Mouse (Mus musculus) lung, postnatal 0 days (tissue): ENCODE measurements around the gene Jade1. TPM values are rescaled to one million over a fixed set of nuclear protein-coding genes. Genes with fewer than 3 reads are reported as not detected.
A peak's percentile ranks its signal among the peaks of the same experiment; 100 is the strongest.

ENCODE experiments used
- ATAC-seq: fragments of 200-750 bp; cut with Nextera tagmentation; 2 replicates; pipeline ENCODE4 v1.8.0; 2017; ENCODE audit warnings: moderate library complexity
- DNase-seq: peaks from one replicate; pipeline ENCODE4 v3.0.0-alpha.2; 2016; ENCODE audit warnings: low spot score
- H3K27ac ChIP-seq: fragments of 300-500 bp; sonication (generic); 2 replicates; pipeline ENCODE4 v1.5.1; 2014; ENCODE audit warnings: antibody characterized with exemption, mild to moderate bottlenecking, low read length, mixed read lengths
- H3K27me3 ChIP-seq: fragments of 300-500 bp; sonication (generic); replicated peaks from 2 replicates; pipeline ENCODE4 v1.6.1; 2014; ENCODE audit warnings: low read length, mixed read lengths; ENCODE audit not compliant: insufficient read depth
- H3K36me3 ChIP-seq: fragments of 300-500 bp; sonication (generic); 2 replicates; pipeline ENCODE4 v1.6.1; 2014; ENCODE audit warnings: low read length, mixed read lengths; ENCODE audit not compliant: insufficient read depth
- H3K4me1 ChIP-seq: fragments of 300-500 bp; sonication (generic); 2 replicates; pipeline ENCODE4 v1.6.1; 2014; ENCODE audit warnings: antibody characterized with exemption, low read depth, low read length, mixed read lengths; ENCODE audit not compliant: insufficient read depth
- H3K4me2 ChIP-seq: fragments of 300-500 bp; sonication (generic); replicated peaks from 2 replicates; pipeline ENCODE4 v1.6.1; 2014; ENCODE audit warnings: low read depth, mild to moderate bottlenecking, low read length, moderate library complexity, mixed read lengths
- H3K4me3 ChIP-seq: fragments of 300-500 bp; sonication (generic); 2 replicates; pipeline ENCODE4 v1.5.1; 2014; ENCODE audit warnings: low read depth, low read length
- H3K9ac ChIP-seq: fragments of 300-500 bp; sonication (generic); replicated peaks from 2 replicates; pipeline ENCODE4 v1.6.1; 2014; ENCODE audit warnings: low read depth, mild to moderate bottlenecking
- H3K9me3 ChIP-seq: fragments of 300-500 bp; sonication (generic); 2 replicates; pipeline ENCODE4 v1.6.1; 2016; ENCODE audit warnings: low read length, mixed read lengths
- CTCF ChIP-seq: IDR thresholded peaks from 2 replicates; pipeline ENCODE4 v1.5.1; 2016; ENCODE audit warnings: antibody characterized with exemption, mild to moderate bottlenecking
- EP300 ChIP-seq: IDR thresholded peaks from 2 replicates; pipeline ENCODE4 v1.6.1; 2016; ENCODE audit warnings: antibody characterized with exemption, mild to moderate bottlenecking, control low read depth
- WGBS: fragments of 180-500 bp; shearing (Covaris S2); extraction: QIAGEN DNeasy Blood & Tissue Kit; methylation state at CpG from one replicate; pipeline ENCODE4 v1.1.7; 2014; 5-methylcytosine and 5-hydroxymethylcytosine counted together
- polyA plus RNA-seq: library from polyadenylated mRNA; unstranded; fragments of >200 nt; fragmentation: Nextera tagmentation; extraction: Ambion mirVana; gene quantifications from 2 replicates; pipeline ENCODE4 v1.2.1, GENCODE M21; 2015

Gene Jade1
- polyA plus RNA-seq, 1 experiment from 2014 or later, result 6.0 TPM

DNA sequence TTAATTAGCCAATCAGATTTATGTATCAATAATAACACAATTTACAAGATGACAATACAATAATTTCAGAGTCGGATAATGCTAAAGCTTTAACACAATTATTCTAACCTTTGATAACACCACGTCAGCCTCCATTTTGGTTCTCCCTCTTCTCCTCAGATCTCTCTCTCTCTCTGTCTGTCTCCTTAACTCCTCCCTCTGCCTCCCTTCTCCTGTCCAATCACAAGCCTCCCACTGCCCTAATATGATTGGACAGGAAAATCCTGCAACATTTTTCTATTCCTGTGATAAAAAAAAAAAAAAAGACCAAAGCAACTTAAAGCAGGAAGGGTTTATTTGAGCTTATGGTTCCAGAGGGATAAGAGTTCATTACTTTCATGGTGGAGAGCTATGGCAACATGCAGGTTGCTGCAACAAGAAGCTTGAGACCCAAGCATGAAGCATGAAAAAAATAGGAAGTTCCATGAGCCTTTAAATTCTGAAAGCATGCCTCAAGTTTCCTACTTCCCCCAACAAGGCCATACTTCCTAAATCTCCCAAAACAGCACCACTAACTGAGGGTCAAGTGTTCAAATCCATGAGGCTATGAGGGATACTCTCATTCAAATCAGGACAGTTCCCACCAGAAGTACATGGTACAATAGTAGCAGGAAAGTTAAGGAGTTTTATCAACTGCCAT lies 27.1 kb upstream of the Jade1 start:
- WGBS, result 93% methylated on average over 2 of the region's 2 CpGs
- H3K9ac ChIP-seq, result no peak overlapping the region

DNA sequence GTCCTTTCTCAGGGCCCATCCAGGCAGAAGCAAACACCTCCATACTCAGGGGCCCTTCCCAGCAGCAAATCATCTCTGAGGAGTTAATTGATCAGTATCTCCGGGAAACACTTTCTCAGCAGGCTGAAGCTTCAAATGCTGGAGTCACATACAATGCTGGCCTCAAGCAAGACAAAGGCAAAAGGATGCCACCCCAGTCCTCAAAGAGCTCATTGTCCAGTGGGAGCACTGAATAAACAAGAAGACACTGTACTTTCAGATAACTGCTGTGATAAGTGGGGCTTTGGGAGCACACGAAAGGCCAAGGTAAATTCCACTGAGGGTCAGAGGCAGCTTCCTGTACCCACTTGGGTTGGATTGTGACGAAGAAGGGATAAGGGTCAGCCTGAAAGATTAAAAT lies 25.4 kb upstream of the Jade1 start:
- H3K27ac ChIP-seq, result no peak overlapping the region
- H3K4me1 ChIP-seq, result no peaks in the 10 kb centered on the region
- DNase-seq, result no peak
- TF ChIP-seq EP300 (no peak), CTCF (no peak)
- H3K9me3 ChIP-seq, result no peaks in the 10 kb centered on the region
- ATAC-seq, result no peak
- 60% methylated on average over 3 of the region's 3 CpGs for WGBS
- H3K36me3 ChIP-seq, result no peaks in the 10 kb centered on the region
- H3K9ac ChIP-seq, result no peak overlapping the region
- H3K4me3 ChIP-seq, result no peak overlapping the region
- H3K4me2 ChIP-seq, result no peak overlapping the region
- H3K27me3 ChIP-seq, result no peaks in the 10 kb centered on the region

More for the DNA sequence above, 27.1 kb upstream of the Jade1 start:
- TF ChIP-seq EP300 (no peak), CTCF (no peak)
- Histone ChIP-seq H3K4me3 (no peak overlapping the region), H3K4me2 (no peak overlapping the region), H3K36me3 (no peaks in the 10 kb centered on the region), H3K27me3 (no peaks in the 10 kb centered on the region), H3K27ac (no peak overlapping the region), H3K9me3 (no peaks in the 10 kb centered on the region), H3K4me1 (no peaks in the 10 kb centered on the region)
- DNase-seq, result no peak
- ATAC-seq, result no peak

DNA sequence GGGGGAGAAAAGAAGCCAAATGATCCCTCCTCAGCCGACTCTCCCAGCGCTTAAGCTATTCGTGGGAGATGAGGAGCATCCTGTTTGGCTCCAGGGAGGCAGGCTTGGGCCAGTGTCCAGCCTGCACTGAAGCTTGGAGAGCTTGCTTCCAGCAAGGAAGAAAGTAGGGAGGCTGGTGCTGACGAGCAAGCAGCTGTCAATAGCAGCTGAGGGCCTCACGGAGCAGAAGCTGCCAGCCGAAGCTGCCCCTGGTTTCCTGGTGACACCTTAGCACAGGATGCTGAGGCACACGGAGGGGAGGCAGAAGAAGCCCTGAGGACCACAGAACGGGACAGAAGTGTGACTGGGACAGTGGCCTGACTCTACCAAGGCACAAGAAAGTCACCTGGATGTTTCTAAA lies 24.0 kb upstream of the Jade1 start:
- H3K27me3 ChIP-seq, result no peaks in the 10 kb centered on the region
- H3K4me1 ChIP-seq, result no peaks in the 10 kb centered on the region
- no peak for TF ChIP-seq CTCF
- no peak for TF ChIP-seq EP300
- no peak for ATAC-seq
- H3K36me3 ChIP-seq, result no peaks in the 10 kb centered on the region
- WGBS, result 5% methylated on average over 8 of the region's 8 CpGs
- no peak overlapping the region for H3K9ac ChIP-seq
- no peak overlapping the region for H3K4me2 ChIP-seq
- H3K9me3 ChIP-seq, result no peaks in the 10 kb centered on the region
- no peak overlapping the region for H3K27ac ChIP-seq
- DNase-seq, result no peak
- H3K4me3 ChIP-seq, result no peak overlapping the region

- H3K27ac ChIP-seq, result no peak overlapping the region
- no peak overlapping the region for H3K4me3 ChIP-seq
- ATAC-seq (no peak), DNase-seq (peak; percentile 9)
- TF ChIP-seq CTCF (no peak), EP300 (no peak)
- WGBS, result 36% methylated on average over 12 of the region's 12 CpGs
- H3K9me3 ChIP-seq, result no peaks in the 10 kb centered on the region
- H3K9ac ChIP-seq, result no peak overlapping the region
- no peak overlapping the region for H3K4me2 ChIP-seq
- no peaks in the 10 kb centered on the region for H3K4me1 ChIP-seq
- no peaks in the 10 kb centered on the region for H3K36me3 ChIP-seq
- no peaks in the 10 kb centered on the region for H3K27me3 ChIP-seq
Measured at GRCm38 (mm10) chr3:41532109-41532508, 23.4 kb upstream of the Jade1 start.

DNA sequence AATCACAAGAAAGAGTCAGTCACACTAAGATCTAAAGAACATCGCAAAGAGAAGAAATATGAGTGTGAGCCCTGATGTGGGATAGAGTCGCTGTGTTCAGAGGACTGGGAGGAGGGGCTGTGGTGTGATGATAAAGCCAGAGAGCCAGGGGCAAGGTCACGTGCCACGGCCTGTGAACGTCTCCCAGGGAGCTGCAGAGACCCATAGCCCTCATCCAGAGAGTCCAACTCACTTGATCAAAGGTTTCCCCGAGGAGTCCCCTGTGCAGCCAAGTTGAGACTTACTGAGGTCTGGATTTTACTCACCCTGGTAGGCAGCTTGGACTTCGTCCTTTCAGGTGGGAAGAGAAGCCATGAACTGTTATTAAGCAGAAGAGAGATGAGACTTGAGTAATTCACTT lies 21.9 kb upstream of the Jade1 start:
- Histone ChIP-seq H3K4me3 (no peak overlapping the region), H3K9ac (no peak overlapping the region), H3K27ac (no peak overlapping the region), H3K4me1 (no peaks in the 10 kb centered on the region), H3K27me3 (no peaks in the 10 kb centered on the region), H3K36me3 (no peaks in the 10 kb centered on the region), H3K9me3 (no peaks in the 10 kb centered on the region), H3K4me2 (no peak overlapping the region)
- ATAC-seq (no peak), DNase-seq (no peak)
- 40% methylated on average over 7 of the region's 7 CpGs for WGBS
- no peak for TF ChIP-seq EP300
- TF ChIP-seq CTCF, result no peak

DNA sequence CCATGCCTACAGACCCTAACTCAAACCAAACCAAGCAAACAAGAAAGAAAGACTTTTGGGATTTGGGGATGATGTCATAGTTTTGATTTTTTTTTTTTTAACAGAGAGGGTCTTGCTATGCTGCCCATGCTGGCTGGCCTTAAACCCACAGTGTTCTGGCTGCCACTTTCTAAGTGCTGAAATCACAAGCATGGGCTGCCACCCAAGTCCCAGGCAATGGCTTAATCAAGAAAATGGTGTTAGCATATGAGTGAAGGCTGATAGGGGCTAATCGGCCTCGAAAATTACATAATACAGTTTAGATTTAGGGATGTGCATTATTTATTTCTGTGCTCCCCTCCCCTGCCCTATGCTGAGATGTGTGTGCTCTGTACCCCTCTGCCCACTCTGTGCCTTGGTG lies 17.6 kb upstream of the Jade1 start:
- no peak overlapping the region for H3K4me3 ChIP-seq
- H3K36me3 ChIP-seq, result no peaks in the 10 kb centered on the region
- TF ChIP-seq CTCF (no peak), EP300 (no peak)
- no peaks in the 10 kb centered on the region for H3K4me1 ChIP-seq
- no peaks in the 10 kb centered on the region for H3K27me3 ChIP-seq
- ATAC-seq, result no peak
- H3K9ac ChIP-seq, result no peak overlapping the region
- H3K9me3 ChIP-seq, result no peaks in the 10 kb centered on the region
- 70% methylated on average over 2 of the region's 2 CpGs for WGBS
- H3K4me2 ChIP-seq, result no peak overlapping the region
- no peak overlapping the region for H3K27ac ChIP-seq
- DNase-seq, result no peak

DNA sequence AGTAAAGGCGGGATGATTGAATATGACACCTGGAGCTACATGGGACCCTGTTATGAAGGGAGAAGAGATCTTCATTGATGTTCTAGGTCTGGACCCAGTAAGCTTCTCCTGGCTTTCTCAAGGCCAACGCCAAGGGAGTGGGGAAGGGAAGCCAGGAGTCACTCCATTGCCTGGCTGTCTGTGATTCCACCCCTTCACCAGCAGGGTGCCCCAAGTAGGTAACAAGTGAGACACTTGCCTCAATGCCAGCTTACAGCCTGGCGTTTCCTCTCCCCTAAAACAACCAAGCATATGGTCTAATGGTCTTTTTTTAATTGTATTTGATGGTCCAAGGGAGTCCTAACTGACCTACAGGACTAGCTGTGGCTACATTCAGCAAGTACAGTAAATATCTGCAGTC lies 14.2 kb upstream of the Jade1 start:
- Histone ChIP-seq H3K9ac (no peak overlapping the region), H3K27me3 (no peaks in the 10 kb centered on the region), H3K36me3 (no peaks in the 10 kb centered on the region), H3K4me3 (no peak overlapping the region), H3K4me1 (no peaks in the 10 kb centered on the region), H3K9me3 (no peaks in the 10 kb centered on the region), H3K27ac (no peak overlapping the region), H3K4me2 (no peak overlapping the region)
- no peak for ATAC-seq
- DNase-seq, result peak; percentile 15
- WGBS, result 76% methylated on average over 3 of the region's 3 CpGs
- TF ChIP-seq EP300 (no peak), CTCF (peak; percentile 61)
